Mouse (Mus musculus) CH12.LX (cell line): ENCODE data around the gene Cpeb3. TPM values are rescaled to one million over a fixed set of nuclear protein-coding genes. Genes with fewer than 3 reads are reported as not detected.

Experiments used
- DNase-seq: peaks from one replicate; pipeline ENCODE4 v3.0.0-alpha.2; 2013; ENCODE audit errors: extremely low read depth
- H3K27ac ChIP-seq: 2 replicates; pipeline ENCODE4 v1.5.1; 2012; ENCODE audit warnings: low read depth, mild to moderate bottlenecking, control low read depth, moderate library complexity; ENCODE audit not compliant: insufficient read depth
- H3K27me3 ChIP-seq: replicated peaks from 2 replicates; pipeline ENCODE3; 2012; ENCODE audit warnings: inconsistent platforms
- H3K36me3 ChIP-seq, 2 experiments: replicated peaks in 1 of 2; 2 replicates each; pipeline versions ENCODE3 to v1.6.1; 2012; ENCODE audit warnings: inconsistent platforms in 1 of 2, low read length in 1 of 2, mild to moderate bottlenecking in 1 of 2, mixed read lengths in 1 of 2, moderate library complexity in 1 of 2; ENCODE audit not compliant: control insufficient read depth in 1 of 2, insufficient read depth in 1 of 2
- H3K4me1 ChIP-seq, 2 experiments: 2 replicates each; pipeline ENCODE4 v1.6.1; 2012; ENCODE audit warnings: inconsistent platforms in 1 of 2, moderate library complexity in 1 of 2; ENCODE audit not compliant: insufficient read depth in 2 of 2, control insufficient read depth in 1 of 2
- H3K4me2 ChIP-seq: 2 replicates; pipeline ENCODE4 v1.6.1; 2012; ENCODE audit warnings: low read depth, mild to moderate bottlenecking, control low read depth; ENCODE audit not compliant: poor library complexity, insufficient read depth, severe bottlenecking
- H3K4me3 ChIP-seq, 3 experiments: fragments of 150-350 bp in 1 of 3; sonication (generic) in 1 of 3; replicated peaks in 1 of 3; 2 replicates each; pipeline versions ENCODE3 to v1.5.1; 2011 to 2012; ENCODE audit warnings: low read depth in 2 of 3, low read length in 2 of 3, mild to moderate bottlenecking in 2 of 3, moderate library complexity in 2 of 3, control low read depth in 1 of 3, improper control_type of control experiment in 1 of 3, inconsistent platforms in 1 of 3, mixed read lengths in 1 of 3; ENCODE audit not compliant: poor library complexity in 1 of 3
- H3K79me2 ChIP-seq: replicated peaks from 2 replicates; pipeline ENCODE4 v1.6.1; 2012; ENCODE audit warnings: mild to moderate bottlenecking, moderate library complexity; ENCODE audit not compliant: control insufficient read depth, poor library complexity, insufficient read depth, severe bottlenecking; ENCODE audit errors: extremely low read depth
- H3K9ac ChIP-seq: 2 replicates; pipeline ENCODE4 v1.6.1; 2012; ENCODE audit warnings: low read depth, mild to moderate bottlenecking, control low read depth, moderate library complexity; ENCODE audit not compliant: insufficient read depth
- H3K9me3 ChIP-seq: replicated peaks from 2 replicates; pipeline ENCODE3; 2012; ENCODE audit warnings: low read length, inconsistent platforms, mixed read lengths
- CHD1 ChIP-seq: IDR thresholded peaks from 2 replicates; pipeline ENCODE4 v1.6.1; 2012; ENCODE audit warnings: low read depth, low read length, improper control_type of control experiment, inconsistent platforms
- CTCF ChIP-seq, 2 experiments: IDR thresholded peaks in 1 of 2; conservative IDR thresholded peaks in 1 of 2; 2 replicates each; pipeline ENCODE4 v1.5.1; 2011 to 2012; ENCODE audit warnings: low read depth in 2 of 2, low read length in 2 of 2, improper control_type of control experiment in 1 of 2, inconsistent platforms in 1 of 2, mild to moderate bottlenecking in 1 of 2, moderate library complexity in 1 of 2
- E2F4 ChIP-seq: IDR thresholded peaks from 2 replicates; pipeline ENCODE4 v1.6.1; 2011; ENCODE audit warnings: low read depth, low read length, improper control_type of control experiment; ENCODE audit not compliant: insufficient replicate concordance
- IRF4 ChIP-seq: IDR thresholded peaks from 2 replicates; pipeline ENCODE4 v1.6.1; 2014; ENCODE audit warnings: low read depth, mild to moderate bottlenecking, inconsistent platforms, low read length, improper control_type of control experiment
- JUND ChIP-seq: conservative IDR thresholded peaks from 2 replicates; pipeline ENCODE4 v1.6.1; 2011; ENCODE audit warnings: low read depth, low read length, improper control_type of control experiment
- KAT2A ChIP-seq: IDR thresholded peaks from 2 replicates; pipeline ENCODE4 v1.6.1; 2012; ENCODE audit warnings: low read length, improper control_type of control experiment, inconsistent platforms; ENCODE audit not compliant: insufficient replicate concordance
- MAFK ChIP-seq: IDR thresholded peaks from 2 replicates; pipeline ENCODE4 v1.6.1; 2011; ENCODE audit warnings: low read length, improper control_type of control experiment; ENCODE audit not compliant: insufficient replicate concordance
- MAX ChIP-seq: IDR thresholded peaks from 2 replicates; pipeline ENCODE4 v1.6.1; 2011; ENCODE audit warnings: low read length, improper control_type of control experiment
- MAZ ChIP-seq: IDR thresholded peaks from 2 replicates; pipeline ENCODE4 v1.6.1; 2012; ENCODE audit warnings: low read depth, mild to moderate bottlenecking, inconsistent platforms, low read length, improper control_type of control experiment, moderate library complexity
- MYC ChIP-seq: IDR thresholded peaks from 2 replicates; pipeline ENCODE4 v1.6.1; 2011; ENCODE audit warnings: low read depth, mild to moderate bottlenecking, improper control_type of control experiment, low read length
- POLR2A ChIP-seq: IDR thresholded peaks from 2 replicates; pipeline ENCODE4 v1.6.1; 2011; ENCODE audit warnings: low read depth, mild to moderate bottlenecking, improper control_type of control experiment, low read length
- RAD21 ChIP-seq: IDR thresholded peaks from 2 replicates; pipeline ENCODE4 v1.6.1; 2011; ENCODE audit warnings: low read depth, mild to moderate bottlenecking, low read length, improper control_type of control experiment, moderate library complexity
- RCOR1 ChIP-seq: conservative IDR thresholded peaks from 2 replicates; pipeline ENCODE4 v1.6.1; 2012; ENCODE audit warnings: low read depth, mild to moderate bottlenecking, inconsistent platforms, low read length, improper control_type of control experiment
- SMC3 ChIP-seq: IDR thresholded peaks from 2 replicates; pipeline ENCODE4 v1.6.1; 2011; ENCODE audit warnings: low read depth, low read length, improper control_type of control experiment
- TBP ChIP-seq: conservative IDR thresholded peaks from 2 replicates; pipeline ENCODE4 v1.6.1; 2011; ENCODE audit warnings: low read depth, low read length, improper control_type of control experiment
- TCF12 ChIP-seq: IDR thresholded peaks from 2 replicates; pipeline ENCODE4 v1.6.1; 2014; ENCODE audit warnings: low read depth, mild to moderate bottlenecking, inconsistent platforms, low read length, improper control_type of control experiment
- USF1 ChIP-seq: IDR thresholded peaks from 2 replicates; pipeline ENCODE4 v1.6.1; 2014; ENCODE audit warnings: low read depth, mild to moderate bottlenecking, inconsistent platforms, low read length, improper control_type of control experiment
- ZKSCAN1 ChIP-seq: IDR thresholded peaks from 2 replicates; pipeline ENCODE4 v1.6.1; 2012; ENCODE audit warnings: low read depth, inconsistent platforms, low read length, improper control_type of control experiment, borderline replicate concordance
- ZMIZ1 ChIP-seq: IDR thresholded peaks from 2 replicates; pipeline ENCODE4 v1.6.1; 2012; ENCODE audit warnings: low read depth, mild to moderate bottlenecking, inconsistent platforms, low read length, improper control_type of control experiment
- ZNF384 ChIP-seq: IDR thresholded peaks from 2 replicates; pipeline ENCODE4 v1.6.1; 2012; ENCODE audit warnings: low read depth, low read length, improper control_type of control experiment, inconsistent platforms
- dilution Hi-C: fragments of 300-500 bp; cut with MboI; formaldehyde crosslinking; loops from 2 replicates; pipeline ENCODE4 v1.14.3; 2020; ENCODE audit warnings: low sequenced_read_pairs; ENCODE audit not compliant: extremely low pct_unique_long_range_greater_than_20kb, extremely low pct_ligation_motif_present
- in situ Hi-C: fragments of 300-500 bp; cut with MboI; formaldehyde crosslinking; loops from 3 replicates; pipeline ENCODE4 v1.14.3; 2019; ENCODE audit warnings: low sequenced_read_pairs, low pct_ligation_motif_present, low pct_unique_long_range_greater_than_20kb, mixed read lengths
- polyA plus RNA-seq: library from polyadenylated mRNA; unstranded; fragments of >175 nt; gene quantifications from 2 replicates; pipeline ENCODE4 v1.2.1, GENCODE M21; 2012; ENCODE audit warnings: low read depth; ENCODE audit not compliant: insufficient read length
- total RNA-seq, 2 experiments: library from RNA; depleted of rRNA; stranded (reverse); fragments of 300-350 nt in 1 of 2; fragments of >200 nt in 1 of 2; gene quantifications; 2 replicates each; pipeline ENCODE4 v1.2.3; 2012 to 2014

The Cpeb3 gene
- total and polyA plus RNA-seq, 3 experiments, result 1.5 to 3.1 (median 1.5) TPM

DNA sequence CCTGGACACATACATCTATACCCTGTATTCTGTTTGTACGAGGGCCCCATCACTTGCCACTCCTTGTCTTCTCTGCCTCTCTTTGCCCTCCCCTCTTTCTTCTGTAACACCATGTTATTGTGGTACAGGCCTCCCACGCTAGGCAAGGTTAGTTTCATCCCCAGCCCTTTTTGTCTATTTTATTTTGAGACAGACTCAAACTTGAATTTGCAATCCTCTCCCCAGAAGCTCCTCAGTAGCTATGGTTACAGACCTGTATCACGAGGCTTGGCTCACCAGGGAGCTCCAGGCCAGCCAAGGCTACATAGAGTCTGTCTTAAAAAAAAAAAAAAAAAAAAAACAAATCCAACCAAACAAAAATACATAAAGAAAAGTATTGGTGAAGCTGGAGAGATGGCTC, 123.9 kb downstream of the Cpeb3 start:
- H3K9me3 ChIP-seq, result no peaks in the 10 kb centered on the region
- H3K79me2 ChIP-seq, result no peaks in the 10 kb centered on the region
- H3K4me2 ChIP-seq, result no peak overlapping the region
- no peak for DNase-seq
- H3K27me3 ChIP-seq, result no peaks in the 10 kb centered on the region
- no peak for TF ChIP-seq JUND
- no peak for TF ChIP-seq POLR2A
- no peak for TF ChIP-seq MAZ
- TF ChIP-seq MAFK, result no peak
- TF ChIP-seq MAX, result no peak
- no peak for TF ChIP-seq TCF12
- no peak for TF ChIP-seq TBP
- no peak for TF ChIP-seq RAD21
- TF ChIP-seq MYC, result no peak
- no peak for TF ChIP-seq ZMIZ1
- no peak for TF ChIP-seq E2F4
- TF ChIP-seq CHD1, result no peak
- TF ChIP-seq IRF4, result no peak
- no peak for TF ChIP-seq ZKSCAN1
- no peak for TF ChIP-seq ZNF384
- TF ChIP-seq SMC3, result no peak
- no peak for TF ChIP-seq RCOR1
- no peak for TF ChIP-seq USF1
- no peak for TF ChIP-seq KAT2A
- TF ChIP-seq CTCF (conservative IDR thresholded peaks at IDR 0.05 in 1 of 2, IDR thresholded peaks at IDR 0.05 in 1 of 2; ENCODE audit: low read depth in 2 of 2, low read length in 2 of 2), result no peak
- H3K4me1 ChIP-seq, result peaks cover 21 to 23% of the 10 kb centered on the region in 2 experiments
- H3K9ac ChIP-seq, result no peak overlapping the region
- in situ Hi-C loops (no loop called here), dilution Hi-C loops (no loop called here)
- H3K4me3 ChIP-seq, result no peak overlapping the region
- H3K27ac ChIP-seq, result no peak overlapping the region
- H3K36me3 ChIP-seq, result no peaks in the 10 kb centered on the region

DNA sequence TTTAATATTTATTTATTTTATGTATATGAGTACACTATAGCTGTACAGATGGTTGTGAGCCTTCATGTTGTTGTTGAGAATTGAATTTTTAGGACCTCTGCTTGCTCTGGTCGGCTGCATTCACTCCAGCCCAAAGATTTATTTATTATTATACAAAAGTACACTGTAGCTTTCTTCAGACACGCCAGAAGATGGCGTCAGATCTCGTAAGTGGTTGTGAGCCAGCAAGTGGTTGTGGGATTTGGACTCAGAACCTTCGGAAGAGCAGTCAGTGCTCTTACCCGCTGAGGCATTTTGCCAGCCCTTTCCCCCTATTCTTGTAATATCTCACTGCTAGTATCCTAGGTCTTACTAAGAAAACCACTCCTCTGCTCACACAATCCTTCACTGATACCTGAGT, 126.9 kb downstream of the Cpeb3 start:
- no peaks in the 10 kb centered on the region for H3K79me2 ChIP-seq
- H3K27me3 ChIP-seq, result no peaks in the 10 kb centered on the region
- H3K36me3 ChIP-seq, result peaks cover 2% of the 10 kb centered on the region in 2 experiments
- H3K4me2 ChIP-seq, result no peak overlapping the region
- H3K4me3 ChIP-seq, result no peak overlapping the region
- in situ Hi-C loops, result no loop called here
- DNase-seq, result peak; percentile 22
- peaks cover 7 to 8% of the 10 kb centered on the region in 2 experiments; a peak in 3 of 4 replicates for H3K4me1 ChIP-seq
- dilution Hi-C loops, result no loop called here
- no peak overlapping the region for H3K9ac ChIP-seq
- TF ChIP-seq POLR2A, result no peak
- peak; percentile 67 for TF ChIP-seq SMC3
- peak in 1 of 2 experiments; percentile 54; a peak in 2 of 4 replicates for TF ChIP-seq CTCF (conservative IDR thresholded peaks at IDR 0.05 in 1 of 2, IDR thresholded peaks at IDR 0.05 in 1 of 2; ENCODE audit: low read depth in 2 of 2, low read length in 2 of 2)
- peak; percentile 51 for TF ChIP-seq RAD21
- TF ChIP-seq, all 38 proteins: peak for 3
- no peaks in the 10 kb centered on the region for H3K9me3 ChIP-seq
- no peak overlapping the region for H3K27ac ChIP-seq
